Mouse (Mus musculus) thymus, adult 18-20 months (tissue): Measurements from ENCODE around the gene Lgmn.

Source experiments
- DNase-seq, 2 experiments: peaks; one replicate each; pipeline ENCODE4 v3.0.0; 2022; ENCODE audit warnings: mixed read lengths in 2 of 2

Lgmn gene

DNA sequence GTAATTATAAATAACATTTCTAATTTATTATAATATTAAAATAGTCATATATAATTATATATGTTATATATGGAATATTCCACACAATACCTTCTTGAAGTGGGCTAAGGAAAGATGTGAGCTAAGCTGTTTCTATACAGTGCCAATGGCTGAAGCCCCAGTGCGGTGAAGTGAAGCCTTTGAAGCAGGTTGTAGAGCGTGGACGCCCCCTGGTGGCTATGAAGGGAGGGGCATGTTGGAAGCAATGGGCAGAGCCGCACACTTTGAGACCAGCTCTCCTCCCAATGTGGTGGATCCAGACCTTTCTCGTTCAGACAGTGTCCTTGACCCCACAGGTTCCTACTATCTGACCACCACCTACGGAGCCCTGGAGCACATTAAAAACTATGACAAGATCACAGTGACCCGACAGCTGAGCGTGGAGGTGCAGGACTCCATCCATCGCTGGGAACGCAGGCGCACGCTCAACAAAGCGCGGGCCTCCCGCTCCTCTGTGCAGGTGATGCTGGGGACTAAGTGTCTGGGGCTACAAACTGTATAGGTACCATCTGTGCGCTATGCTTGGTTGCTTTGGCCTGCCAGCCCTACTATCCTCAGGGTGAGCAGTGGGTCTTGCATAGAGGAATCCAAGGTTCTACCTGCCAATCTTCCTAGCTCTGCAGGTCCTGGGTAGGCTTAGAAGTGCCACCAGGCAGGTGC, 52.2 kb downstream of the Lgmn start:
- DNase-seq = peak; percentile 42 to 62

DNA sequence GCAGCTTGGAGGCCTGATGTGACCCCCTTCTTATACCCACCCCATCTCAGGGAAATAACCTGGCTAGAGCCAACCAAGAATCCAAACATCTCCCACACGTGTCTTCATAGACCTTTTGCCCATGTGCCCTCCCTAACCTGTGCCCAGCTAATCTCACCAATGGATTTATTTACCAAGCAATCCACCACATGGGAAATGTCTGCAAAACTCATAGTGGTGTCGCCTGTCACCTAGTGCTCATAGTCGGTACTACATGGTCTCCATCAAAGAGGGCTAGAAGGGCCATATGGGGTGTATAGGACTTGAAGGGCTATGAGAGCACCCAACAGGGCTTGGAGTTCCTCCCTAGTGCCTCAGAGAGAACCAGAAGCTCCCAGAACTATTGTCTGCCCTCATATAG, 54.8 kb downstream of the Lgmn start:
- DNase-seq = no peak

DNA sequence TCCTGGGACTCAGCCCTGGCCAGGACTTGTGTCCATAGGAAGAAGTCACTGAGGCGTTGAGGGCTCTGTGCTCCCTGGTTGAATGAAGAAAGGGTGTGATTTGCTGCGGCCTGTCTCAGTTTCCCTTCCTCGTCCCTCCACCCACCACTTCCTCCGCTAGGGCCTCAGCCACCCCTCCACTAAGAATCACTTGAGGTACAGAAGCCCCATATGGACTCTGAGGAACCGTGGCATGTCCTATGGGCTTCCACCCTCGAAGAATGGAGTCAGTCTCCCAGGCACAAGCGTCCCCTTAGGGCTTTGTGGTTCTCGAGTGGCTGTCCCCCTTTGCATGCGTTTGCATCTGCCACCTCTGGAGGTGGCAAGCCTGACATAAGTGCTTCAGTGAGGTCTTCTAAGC, 56.3 kb downstream of the Lgmn start:
- no peak for DNase-seq

DNA sequence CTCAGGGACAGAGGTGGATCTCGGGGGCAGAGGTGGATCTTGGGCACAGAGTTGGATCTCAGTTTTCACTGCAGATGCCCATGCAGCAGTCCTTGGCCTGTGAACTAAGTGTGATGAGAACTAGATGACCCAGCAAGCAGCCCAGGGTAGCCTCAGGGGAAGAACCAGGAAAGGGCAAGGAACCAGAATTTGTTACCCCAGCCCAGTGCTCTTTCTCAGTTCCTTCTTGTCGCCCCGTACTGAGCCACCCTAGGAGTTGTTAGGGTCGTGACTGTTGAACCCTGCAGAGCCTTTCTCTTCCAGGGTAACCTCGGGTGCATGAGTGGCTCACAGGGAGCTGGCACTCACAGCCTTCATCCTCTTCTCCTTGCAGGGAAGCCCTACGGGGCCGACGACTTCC, 57.4 kb downstream of the Lgmn start:
- DNase-seq = no peak

DNA sequence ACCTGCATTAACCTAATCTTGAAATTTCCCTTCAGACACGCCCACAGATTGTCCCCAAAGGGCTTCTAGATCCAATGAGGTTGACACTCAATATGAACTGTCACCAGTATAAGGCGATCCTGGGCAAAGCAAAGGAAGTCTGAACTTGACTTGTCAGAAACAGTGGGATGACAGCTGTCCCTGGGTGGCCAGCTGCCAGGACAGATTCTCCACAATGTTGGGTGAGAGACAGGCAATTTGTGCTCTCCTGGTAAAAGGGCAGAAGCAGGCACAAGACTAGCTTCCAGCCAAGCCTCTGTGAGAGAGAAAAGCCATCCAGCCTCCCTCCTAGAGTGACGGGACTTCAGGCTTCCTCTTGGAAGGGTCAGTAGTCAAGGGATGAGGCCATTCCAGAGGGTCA, 67.3 kb downstream of the Lgmn start:
- no peak for DNase-seq

DNA sequence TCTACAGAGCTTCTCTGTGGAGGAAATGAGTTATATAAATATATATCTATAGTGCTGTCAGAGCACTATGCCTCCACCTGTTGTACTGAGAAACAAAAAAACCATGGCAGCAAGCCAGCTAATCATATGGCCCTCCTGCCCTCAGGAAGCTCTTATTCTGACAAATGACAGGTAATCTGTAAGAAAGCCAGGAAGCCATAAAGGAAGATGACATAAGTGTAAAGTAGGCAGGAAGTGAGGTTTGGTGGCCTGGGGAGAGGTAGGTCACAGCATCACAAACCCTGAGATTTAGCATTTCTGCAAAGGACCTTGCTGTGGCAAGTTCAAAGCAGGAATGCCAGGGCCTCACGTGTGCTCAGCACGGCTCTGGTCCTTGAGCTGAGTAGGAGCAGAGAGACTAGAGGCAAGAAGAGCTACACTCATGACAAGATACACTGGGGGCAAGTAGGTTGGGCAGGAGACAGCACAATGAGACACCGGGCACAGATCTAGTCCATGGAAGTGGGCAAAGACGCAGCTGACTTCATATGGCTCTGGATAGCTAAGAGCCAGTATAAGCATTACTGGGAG, 68.6 kb downstream of the Lgmn start:
- no peak for DNase-seq

DNA sequence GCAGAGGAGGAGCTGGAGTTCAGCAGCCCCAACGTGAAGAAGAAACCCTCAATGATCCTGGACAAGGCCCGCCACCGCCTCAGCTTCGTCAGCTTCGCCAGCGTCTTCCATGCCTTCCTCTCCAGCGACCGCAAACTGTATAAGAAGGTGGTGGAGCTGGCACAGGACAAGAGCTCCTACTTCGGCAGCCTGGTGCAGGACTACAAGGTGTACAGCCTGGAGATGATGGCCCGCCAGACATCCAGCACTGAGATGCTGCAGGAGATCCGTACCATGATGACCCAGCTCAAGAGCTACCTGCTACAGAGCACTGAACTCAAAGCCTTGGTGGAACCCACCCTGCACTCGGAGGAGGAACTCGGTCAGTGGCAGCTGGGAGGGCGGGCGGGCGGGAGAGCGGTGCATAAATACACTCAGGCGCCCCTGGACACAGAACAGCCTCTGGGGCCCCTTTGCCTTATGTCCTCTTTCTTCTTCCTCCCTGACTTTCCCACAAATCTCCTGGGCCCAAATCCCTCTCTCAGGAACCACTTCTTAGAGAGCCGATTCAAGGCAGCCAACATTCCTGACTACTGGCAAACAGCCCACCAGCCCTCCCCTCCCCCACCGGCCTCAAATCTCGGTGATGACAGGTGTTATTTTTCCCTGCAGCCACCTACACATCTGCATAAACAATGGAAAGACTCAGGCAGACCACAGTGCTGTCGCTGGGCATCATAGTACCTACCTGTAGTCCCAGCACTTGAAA, 70.0 kb downstream of the Lgmn start:
- DNase-seq = no peak

DNA sequence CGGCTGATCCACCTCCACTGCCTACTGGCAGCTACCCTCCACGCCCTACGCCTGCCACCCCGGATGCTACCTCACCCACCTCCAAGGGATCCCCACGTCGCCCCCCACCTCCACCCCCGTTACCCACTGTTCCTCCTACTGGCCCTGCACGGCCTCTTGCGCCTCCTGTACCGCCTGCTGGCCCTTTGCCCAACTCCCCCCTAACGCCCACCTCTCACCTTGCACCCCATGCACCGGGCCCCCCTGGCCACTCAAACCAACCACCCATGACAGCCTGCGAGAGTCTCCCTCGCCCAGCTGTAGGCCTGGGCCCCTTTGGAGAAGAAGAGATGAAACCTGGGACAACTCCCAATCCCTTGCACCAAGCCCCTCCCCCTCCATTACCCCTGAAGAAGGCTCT, 71.1 kb downstream of the Lgmn start:
- no peak for DNase-seq

DNA sequence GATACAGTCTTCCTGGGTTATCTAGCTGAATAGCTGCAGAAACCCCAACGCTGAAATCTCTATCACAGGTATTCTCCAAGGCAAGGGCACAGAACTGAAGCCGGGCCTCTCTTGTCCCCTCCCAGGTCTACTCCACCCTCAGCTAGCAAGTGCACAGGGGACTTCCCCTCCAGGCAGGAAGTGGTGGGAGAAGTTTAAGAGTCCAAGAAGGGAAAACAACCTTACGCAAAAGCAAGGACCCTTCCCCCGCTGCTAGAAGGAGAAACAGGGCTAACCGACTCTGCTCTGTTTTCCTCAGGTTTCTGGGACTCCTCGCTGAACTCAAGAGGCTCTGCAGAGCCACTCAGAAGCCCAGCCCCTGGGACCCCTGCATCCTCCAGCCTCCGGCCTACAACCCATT, 71.5 kb downstream of the Lgmn start:
- DNase-seq = peak; percentile 35 to 64

DNA sequence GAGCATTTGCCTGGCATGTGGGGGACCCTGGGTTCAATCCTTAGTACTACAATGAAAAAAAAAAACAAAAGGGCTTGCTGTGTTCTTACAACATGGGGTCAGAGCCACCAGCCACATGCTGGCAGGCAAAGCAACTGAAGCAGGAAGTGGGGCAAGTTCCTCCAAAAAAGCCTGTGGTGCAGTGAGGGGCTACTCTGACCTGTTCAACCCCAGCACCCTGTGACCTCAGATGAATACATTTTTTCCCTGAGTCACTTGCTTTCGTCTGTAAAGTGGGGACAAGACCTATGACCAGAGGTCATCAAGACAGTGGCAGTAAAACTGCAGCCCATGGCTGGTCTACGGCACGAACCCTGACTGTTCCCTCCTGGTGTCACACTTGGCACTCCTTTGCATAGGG, 72.5 kb downstream of the Lgmn start:
- no peak for DNase-seq

DNA sequence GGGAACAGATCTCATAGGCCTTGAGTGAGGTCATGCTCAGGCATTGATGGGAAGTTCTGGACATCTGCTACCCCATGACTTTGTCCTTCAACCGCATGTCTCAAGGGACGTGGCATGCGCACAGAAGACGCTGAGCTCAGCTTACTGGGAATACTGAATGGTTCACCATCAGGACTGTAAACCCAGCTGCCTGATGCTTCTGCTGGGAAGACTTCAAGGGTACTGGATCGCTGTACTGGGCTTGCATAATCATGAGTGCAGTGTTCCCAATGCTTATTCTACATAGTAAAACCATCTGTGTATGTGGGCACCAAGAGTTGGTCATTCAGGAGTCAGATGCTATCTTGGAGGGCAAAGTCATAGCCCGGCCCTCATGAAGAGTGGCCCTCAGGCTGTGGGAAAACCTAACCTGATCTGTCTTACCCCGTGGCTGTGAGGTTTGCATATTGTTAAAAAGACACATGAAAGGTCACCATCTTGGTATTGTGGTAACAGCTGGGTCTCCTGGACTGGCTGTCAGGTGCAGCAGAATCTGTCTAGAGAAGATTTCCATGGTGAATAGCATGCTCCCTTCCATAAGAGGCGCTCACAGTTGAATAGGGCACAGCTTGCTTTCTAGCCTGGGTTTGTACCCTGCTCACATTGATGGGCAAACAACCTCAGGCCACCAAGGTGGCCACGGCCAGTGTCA, 73.3 kb downstream of the Lgmn start:
- DNase-seq = no peak

DNA sequence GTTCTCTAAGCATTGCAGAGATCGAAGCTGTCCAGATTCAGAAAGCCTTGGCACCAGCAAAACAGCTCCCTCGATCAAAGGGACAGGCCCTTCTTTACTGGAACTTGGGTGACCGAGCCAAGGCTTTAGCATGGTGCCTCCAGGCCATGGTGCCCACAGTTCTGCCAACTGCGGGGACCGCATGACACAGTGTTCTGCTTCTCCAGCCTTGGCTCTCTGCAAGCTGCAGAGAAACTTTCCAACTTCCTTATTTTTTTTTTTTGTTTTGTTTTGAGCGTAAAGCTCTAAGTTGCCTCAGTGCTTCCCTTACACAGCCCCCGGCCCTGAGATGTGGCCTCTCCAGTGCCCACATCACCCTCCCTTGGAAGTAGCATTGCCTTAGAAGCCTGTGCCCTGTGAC, 74.6 kb downstream of the Lgmn start:
- DNase-seq = no peak

DNA sequence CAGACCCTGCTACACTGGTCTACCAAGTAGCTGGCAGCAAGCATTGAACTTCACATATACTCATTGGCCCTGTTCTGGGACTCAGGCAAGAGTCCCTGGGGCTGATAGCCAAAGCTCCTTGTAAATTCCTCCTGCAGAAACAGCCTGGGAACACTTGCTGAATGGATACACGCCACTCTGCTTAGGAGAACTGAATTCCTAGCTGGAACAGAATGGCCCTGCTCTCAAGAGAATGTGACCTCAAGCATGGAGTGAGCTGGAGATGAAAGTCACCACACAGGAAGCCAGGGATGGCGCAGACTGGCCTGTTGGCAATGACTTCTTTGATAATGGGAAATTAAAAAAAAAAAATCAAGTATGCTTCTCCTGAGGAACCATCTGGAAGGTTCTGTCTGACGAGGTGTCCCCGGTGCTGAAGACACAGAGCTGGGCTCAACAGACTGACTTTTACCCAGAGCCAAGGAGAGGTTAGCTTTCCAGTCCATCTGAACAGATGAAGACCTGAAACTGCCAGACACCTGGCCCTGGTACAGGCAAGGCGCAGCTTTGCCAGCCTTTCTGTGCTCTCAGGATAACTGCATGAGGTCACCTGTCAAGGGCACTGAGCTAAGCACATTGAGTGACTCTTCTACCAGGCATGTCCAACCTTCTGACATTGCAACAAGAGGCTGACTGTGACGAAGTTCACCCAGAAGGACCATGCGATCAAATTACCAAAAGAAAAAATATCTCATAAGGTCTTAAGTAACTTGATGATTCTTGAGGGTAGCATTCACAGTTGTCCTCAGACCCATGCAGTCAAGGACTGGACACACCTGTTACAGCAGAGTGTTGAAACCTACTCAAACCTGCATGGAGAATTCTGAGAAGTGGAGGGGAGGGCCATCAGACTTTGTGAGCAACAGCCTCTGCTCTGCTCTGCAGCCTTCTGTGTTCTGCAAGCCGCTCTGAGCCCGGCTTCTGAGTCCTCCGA, 78.1 kb downstream of the Lgmn start:
- DNase-seq = no peak

DNA sequence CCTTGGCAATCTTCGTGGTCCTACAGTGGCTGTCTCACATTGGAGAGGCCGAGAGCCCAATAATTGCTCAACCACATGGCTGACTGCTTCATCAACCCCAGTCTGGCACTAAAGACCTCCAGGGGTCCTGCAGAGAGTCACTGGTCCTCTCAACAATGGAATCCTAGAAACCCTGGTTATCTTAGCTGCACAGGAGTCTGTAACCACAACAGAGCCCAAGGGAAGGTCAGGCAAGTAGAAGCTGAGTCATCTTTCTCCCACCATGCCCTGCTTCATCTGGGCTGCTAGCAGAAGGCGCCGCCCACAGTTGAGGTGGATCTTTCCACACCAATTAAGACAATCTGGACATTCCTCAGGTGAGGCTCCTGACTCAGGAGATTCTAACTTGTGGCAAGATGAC, 80.2 kb downstream of the Lgmn start:
- DNase-seq = no peak

DNA sequence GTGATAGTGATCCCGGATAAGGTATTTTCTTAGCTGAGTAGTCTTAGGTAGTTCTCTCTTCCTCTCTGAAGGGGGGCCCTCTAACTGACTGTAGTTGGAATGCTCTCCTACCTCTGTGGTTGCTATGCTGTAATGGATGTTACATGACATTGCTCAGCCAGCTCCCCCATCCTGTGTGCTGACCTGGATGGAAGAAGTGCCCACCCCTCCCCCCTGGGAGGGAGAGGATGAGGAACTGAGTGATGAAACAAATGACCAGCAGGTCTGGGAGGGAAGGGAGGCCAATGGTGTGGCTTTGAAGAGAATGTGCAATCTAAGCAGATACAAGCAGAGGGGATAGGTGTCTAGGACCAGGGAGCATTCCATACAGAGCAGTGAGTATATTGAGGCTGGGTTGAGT, 82.8 kb downstream of the Lgmn start:
- DNase-seq = no peak

DNA sequence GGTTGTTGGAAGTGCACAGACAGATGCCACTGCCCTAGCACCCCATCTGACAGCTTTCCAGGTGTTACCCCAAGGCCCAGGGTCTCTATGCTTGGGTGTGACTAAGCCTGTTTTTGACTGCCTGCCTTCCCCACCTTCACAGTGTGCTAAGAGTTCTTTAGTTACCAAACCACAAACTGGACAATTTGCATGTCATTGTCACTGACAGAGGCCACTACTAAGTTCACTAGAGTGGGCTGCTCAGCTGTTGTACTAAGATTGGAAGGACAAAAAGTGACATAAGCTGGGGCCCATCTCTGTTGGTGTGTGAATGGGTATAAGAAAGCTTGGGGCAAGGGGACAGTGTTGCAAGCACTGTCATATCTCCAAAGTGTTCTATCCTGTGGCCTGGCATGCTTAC, 83.8 kb downstream of the Lgmn start:
- no peak for DNase-seq

DNA sequence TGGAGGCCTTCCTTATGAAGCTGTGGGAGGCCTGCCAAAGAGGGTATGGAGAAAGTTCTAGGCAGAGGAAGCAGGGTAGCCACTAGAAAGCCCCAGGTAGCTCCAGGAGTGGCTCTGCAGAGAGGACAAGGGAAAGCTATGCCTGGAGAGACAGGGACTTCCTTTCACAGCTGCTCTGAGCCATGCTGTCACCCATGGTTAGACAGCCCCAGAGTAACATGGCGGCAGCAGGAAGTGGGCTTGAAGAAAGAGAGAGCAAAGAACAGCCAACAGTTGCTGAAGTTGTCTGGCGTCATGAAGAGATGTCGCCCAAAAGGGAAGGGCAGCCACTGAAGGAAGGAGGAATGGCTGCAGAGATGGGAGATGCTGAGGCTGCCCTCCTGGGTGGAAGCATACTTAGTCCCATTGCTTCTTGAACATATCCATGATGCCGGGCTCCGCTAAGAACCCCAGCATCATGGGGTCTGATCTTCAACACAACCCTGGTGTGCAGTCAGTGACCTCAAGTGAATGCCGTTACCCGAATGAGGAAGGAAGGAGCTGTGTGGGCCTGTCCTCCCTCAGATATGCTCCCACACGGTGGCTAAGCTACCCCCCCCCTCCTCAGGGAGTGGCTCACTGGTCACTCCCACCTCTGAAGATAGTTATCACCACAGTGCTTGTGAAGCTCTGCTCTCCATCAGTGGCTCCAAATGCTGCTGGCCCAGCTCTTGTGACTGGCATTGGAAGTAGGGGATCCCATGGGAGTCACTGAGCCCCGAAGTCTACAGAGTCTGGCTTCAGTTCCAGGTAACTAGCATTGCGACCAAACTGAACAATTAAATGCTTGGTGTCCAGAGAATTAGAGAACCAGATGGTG, 85.3 kb downstream of the Lgmn start:
- DNase-seq = peak in 1 of 2 experiments; percentile 22

DNA sequence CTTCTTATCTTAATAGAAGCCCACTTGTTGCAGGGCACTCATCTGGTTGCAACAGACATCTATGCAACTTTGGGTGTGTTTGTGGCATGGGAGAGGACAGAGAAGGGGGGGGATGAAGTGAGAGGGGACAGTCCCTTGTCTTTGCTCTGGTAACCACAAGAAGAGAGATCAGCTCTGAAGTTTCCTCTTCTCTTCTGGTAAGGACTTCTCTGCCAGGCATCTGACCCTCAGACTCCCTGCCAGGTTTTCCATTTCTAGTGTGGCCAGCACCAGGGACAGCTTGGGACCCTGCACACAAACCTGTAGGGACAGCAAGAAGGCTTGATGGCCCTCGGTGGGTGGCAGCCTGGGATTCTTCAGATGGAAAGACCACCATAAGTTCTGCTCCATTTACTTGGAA, 88.6 kb downstream of the Lgmn start:
- no peak for DNase-seq

DNA sequence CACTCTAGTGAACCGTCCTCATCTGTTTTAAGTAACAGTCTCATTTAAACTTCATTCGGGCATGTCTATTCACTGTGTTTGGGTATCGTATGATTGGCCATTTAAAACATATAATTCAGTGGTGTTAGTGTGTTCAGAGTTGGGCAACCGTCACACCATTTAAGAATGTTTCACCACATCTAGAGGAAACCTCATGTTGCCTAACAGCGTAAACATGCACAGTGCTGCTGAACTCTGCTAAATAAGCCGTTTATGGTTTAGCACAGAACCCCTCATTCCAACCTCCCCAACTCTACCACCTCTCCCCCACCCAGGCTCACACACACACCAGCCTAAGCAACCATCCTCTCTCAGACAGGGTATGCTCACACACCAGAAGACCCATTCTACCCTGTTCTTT, 91.2 kb downstream of the Lgmn start:
- DNase-seq = no peak

DNA sequence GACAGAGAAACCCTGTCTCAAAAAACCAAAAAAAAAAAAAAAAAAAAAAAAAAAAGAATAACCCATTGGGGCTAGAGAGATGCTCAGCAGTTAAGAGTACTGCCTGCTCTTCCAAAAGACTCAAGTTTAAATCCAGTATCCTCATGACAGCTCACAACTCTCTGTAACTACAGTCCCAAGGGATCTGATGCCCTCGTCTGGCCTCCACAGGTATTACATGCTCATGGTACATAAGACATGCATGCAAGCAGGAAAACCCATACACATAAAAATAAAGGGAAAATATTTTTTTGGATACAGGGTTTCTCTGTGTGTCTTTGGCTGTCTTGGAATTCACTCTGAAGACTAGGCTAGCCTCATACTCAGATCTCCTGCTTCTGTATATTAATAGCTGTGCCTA, 93.1 kb downstream of the Lgmn start:
- DNase-seq = peak; percentile 16 to 23

DNA sequence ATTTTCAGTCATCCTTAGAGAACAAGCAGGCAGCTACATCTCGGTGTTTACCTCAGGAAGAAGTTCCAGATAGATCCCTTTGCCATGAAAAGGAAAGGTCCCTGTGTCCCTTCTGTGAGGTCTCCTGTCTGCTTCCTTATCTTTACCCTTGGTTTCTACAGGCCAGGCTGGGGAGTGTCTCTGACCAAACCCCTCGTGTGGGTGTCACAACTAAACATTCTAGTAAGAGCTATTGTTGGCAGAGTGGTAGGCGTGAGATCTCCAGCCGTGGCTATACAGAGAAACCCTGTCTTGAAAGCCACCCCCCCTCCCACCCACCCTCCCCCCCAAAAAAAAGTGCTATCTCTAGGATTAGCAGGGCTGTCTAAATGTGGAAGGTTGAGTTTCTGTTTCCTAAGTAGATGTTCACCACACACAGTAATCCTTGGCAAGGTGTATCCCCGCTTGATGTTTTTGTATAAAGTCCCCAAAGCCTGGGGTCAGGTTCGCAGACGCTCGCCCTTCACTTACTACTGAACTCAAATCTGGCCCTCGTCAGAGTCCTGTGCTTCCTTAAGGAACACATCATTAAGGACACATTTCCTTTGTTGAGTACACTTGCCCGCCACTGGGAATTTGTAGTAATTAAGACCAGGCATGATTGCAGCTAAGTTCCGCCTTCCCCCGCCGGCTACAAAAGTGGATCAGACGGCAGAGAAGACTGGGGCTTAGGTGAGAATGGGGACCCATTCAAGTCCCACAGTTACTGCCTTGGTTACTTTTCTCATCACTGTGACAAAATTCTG, 94.4 kb downstream of the Lgmn start:
- no peak for DNase-seq
